In genomic region chr7:66746972-66747371, GRCm38 (mm10) we compare ENCODE assay signal across 1 mouse cellular context.
TF ChIP-seq lines count a peak whose summit lies in the region.

No protein-coding gene starts in this region.

TF ChIP-seq in CH12.LX, 34 proteins besides CTCF, POLR2A, EP300 and RAD21 (continued from another document):
- TF ChIP-seq MAFK (IDR thresholded peaks at IDR 0.05; ENCODE audit: insufficient replicate concordance, low read length): no peak
- TF ChIP-seq ELF1 (IDR thresholded peaks at IDR 0.05; ENCODE audit: low read depth, low read length): 0 out of 2 replicates have a peak, but pooled peaks have one; percentile 12
- no peak for TF ChIP-seq GABPA (IDR thresholded peaks at IDR 0.05; ENCODE audit: insufficient replicate concordance, low read depth, low read length)
- no peak for TF ChIP-seq MYC (IDR thresholded peaks at IDR 0.05; ENCODE audit: low read depth, low read length)
- no peak for TF ChIP-seq BHLHE40 (IDR thresholded peaks at IDR 0.05; ENCODE audit: low read depth, low read length)
- TF ChIP-seq JUND (conservative IDR thresholded peaks at IDR 0.05; ENCODE audit: low read depth, low read length): peak; percentile 58; the same call in 1 of the 2 replicates
- no peak for TF ChIP-seq TCF12 (IDR thresholded peaks at IDR 0.05; ENCODE audit: low read depth, low read length)
- 0 out of 2 replicates have a peak, but pooled peaks have one; percentile 13 for TF ChIP-seq USF2 (conservative IDR thresholded peaks at IDR 0.05; ENCODE audit: low read depth, low read length)
- no peak for TF ChIP-seq IRF4 (IDR thresholded peaks at IDR 0.05; ENCODE audit: low read depth, low read length)
- no peak for TF ChIP-seq JUN (IDR thresholded peaks at IDR 0.05; ENCODE audit: insufficient read depth, low read depth, low read length)
